In the genomic region with DNA sequence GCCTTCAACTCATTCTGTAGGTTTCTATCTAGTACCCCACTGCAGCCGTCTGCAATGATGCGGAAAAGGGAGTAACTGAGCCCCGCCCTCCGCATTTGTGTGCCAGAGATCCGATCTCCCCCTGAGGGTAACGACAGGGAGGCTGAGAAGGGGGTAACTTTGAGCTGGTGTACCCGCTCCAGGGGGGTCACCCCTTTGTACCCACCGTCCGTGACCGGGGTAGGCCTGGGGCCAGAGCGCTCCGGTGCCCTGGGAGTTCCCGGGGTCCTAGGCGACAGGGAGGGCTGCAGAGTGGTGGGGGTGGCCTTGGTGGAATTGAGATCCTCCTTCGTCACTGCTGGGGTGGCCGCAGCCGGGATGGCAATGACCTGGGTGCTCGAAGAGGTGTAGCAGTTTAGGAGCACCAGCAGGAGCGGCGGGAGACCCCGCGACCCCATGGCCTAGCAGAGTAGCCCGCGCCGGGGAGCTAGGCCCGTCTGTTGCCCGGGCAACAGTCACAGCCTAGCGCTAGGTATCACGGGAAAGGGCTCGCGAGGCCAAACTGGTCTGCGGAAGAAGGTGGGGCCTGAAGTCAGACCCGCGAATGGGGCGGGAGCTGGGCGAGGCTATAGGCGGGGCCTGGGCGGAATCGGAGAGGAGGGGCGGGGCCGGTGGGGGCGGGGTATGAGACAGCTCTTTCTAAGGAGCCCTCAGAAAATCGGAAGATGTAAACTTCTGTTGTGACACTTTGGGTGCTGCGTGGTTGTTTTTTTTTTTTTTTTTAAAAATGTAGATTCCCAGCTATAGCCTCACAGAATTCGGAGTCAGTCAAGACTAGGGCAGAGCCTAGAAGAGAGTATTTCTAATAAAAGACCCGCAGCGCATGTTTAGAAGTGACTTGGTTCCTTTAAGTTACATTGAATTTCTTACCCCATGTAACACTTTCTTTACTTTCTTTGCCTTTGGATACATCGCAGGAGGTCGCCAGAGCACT, we compare ENCODE assay signal across 8 mouse cellular contexts. TPM values are rescaled to one million over a fixed set of nuclear protein-coding genes. Genes with fewer than 3 reads are reported as not detected.
DNase-seq lines count a peak whose midpoint lies in the region; ATAC-seq lines count a peak whose summit lies in the region.

Gene Tctn1, minus strand, starts transcription at position 528 of the 973 bp plus-strand sequence.

- ATAC-seq in megakaryocyte-erythroid progenitor cell, adult 5-6 weeks (replicated peaks; ENCODE audit: low FRiP score, low TSS enrichment, poor library complexity, severe bottlenecking): peak; percentile 92

- intact Hi-C loops in left cerebral cortex, postnatal 10 days (cut with DNase I): no loop called here

- peak; percentile 97 for DNase-seq in adipocyte (ENCODE audit: low spot score)
- DNase-seq in embryo, embryonic 10 days (ENCODE audit: low spot score): peak; percentile 97
- peak; percentile 93 for DNase-seq in gastrocnemius, postnatal 10 days
- peak; percentile 96 for DNase-seq in induced T-regulatory cell, adult 2 months (ENCODE audit: low read depth)
- peak; percentile 78 to 95 for DNase-seq in left cerebral cortex, postnatal 10 days (ENCODE audit: extremely low spot score in 1 of 2, low spot score in 2 of 2)
- peak; percentile 85 for DNase-seq in right cerebral cortex, postnatal 25 days
- DNase-seq in urinary bladder, postnatal 4 days (ENCODE audit: low spot score in 2 of 2): peak; percentile 84 to 93

RNA-seq across cellular contexts. Expression of gene Tctn1, which starts in this region (rescaled TPM):
- total RNA-seq in gastrocnemius, postnatal 10 days (2021): 1 to 10 TPM; 2.8 to 6.3 TPM
- 10 to 100 TPM; 13.1 to 15.6 TPM for total RNA-seq in left cerebral cortex, postnatal 10 days (2021)
- total RNA-seq in megakaryocyte-erythroid progenitor cell, adult 5-6 weeks (2014; fragmentation: Nextera tagmentation): 7.6 and 10.4 TPM in 2 replicates
- 2.5 and 4.2 TPM in 2 replicates for total RNA-seq in megakaryocyte-erythroid progenitor cell, adult 5-6 weeks (2017)

Comparison
In these comparisons a context has a peak if more than half of its experiments do, and no peak if none do; other contexts are left out.
1. Peak in every context shown above with its lines: DNase-seq and ATAC-seq.